Mouse (Mus musculus): ENCODE data around the gene Chsy1. TPM values are rescaled to one million over a fixed set of nuclear protein-coding genes. Genes with fewer than 3 reads are reported as not detected.

The Chsy1 gene
- total and polyA plus RNA-seq, 2 experiments from 2014 or later: 8.7 to 49.9 TPM

- no peaks in the 10 kb centered on the region; the same call in 1 of the 2 replicates for H3K4me1 ChIP-seq (ENCODE audit: insufficient read depth)
- H3K27me3 ChIP-seq (ENCODE audit: insufficient read depth, low read length): no peaks in the 10 kb centered on the region
- no peak for TF ChIP-seq CTCF (IDR thresholded peaks at IDR 0.05; ENCODE audit: low read depth)
- H3K36me3 ChIP-seq (ENCODE audit: insufficient read depth): peaks cover 22% of the 10 kb centered on the region; the same call in 1 of the 2 replicates
- no peaks in the 10 kb centered on the region for H3K9me3 ChIP-seq (ENCODE audit: low read length)
- 30% methylated on average over 4 of the region's 4 CpGs for WGBS
- H3K9ac ChIP-seq: no peak overlapping the region
- ATAC-seq: no peak; the same call in 1 of the 2 replicates
- no peak overlapping the region for H3K27ac ChIP-seq (ENCODE audit: low read depth, low read length)
- DNase-seq: no peak
- no peak overlapping the region for H3K4me2 ChIP-seq (ENCODE audit: low read depth)
- H3K4me3 ChIP-seq (ENCODE audit: low read depth, low read length): no peak overlapping the region
These were observed 18.8 kb downstream of the Chsy1 start for GRCm38 (mm10) chr7:66127951-66128645.

GRCm38 (mm10) chr7:66128857-66129256 lies 19.5 kb downstream of the Chsy1 start:
- WGBS: 50% methylated on average over 3 of the region's 3 CpGs
- no peaks in the 10 kb centered on the region for H3K9me3 ChIP-seq (ENCODE audit: low read length)
- H3K27me3 ChIP-seq (ENCODE audit: insufficient read depth, low read length): no peaks in the 10 kb centered on the region
- H3K4me1 ChIP-seq (ENCODE audit: insufficient read depth): no peaks in the 10 kb centered on the region; the same call in 1 of the 2 replicates
- H3K4me3 ChIP-seq (ENCODE audit: low read depth, low read length): no peak overlapping the region
- DNase-seq (no peak), ATAC-seq (no peak)
- H3K9ac ChIP-seq: no peak overlapping the region
- peaks cover 22% of the 10 kb centered on the region; the same call in 1 of the 2 replicates for H3K36me3 ChIP-seq (ENCODE audit: insufficient read depth)
- TF ChIP-seq CTCF (IDR thresholded peaks at IDR 0.05; ENCODE audit: low read depth): no peak
- H3K4me2 ChIP-seq (ENCODE audit: low read depth): no peak overlapping the region
- no peak overlapping the region for H3K27ac ChIP-seq (ENCODE audit: low read depth, low read length)

- H3K9me3 ChIP-seq (ENCODE audit: low read length): no peaks in the 10 kb centered on the region
- H3K27ac ChIP-seq (ENCODE audit: low read depth, low read length): no peak overlapping the region
These were observed 21.0 kb downstream of the Chsy1 start for GRCm38 (mm10) chr7:66130296-66130695.

GRCm38 (mm10) chr7:66131776-66132421 lies 22.6 kb downstream of the Chsy1 start:
- H3K4me1 ChIP-seq (ENCODE audit: insufficient read depth): 0 out of 2 replicates have a peak, but pooled peaks cover 5% of the 10 kb centered on the region
- H3K4me3 ChIP-seq (ENCODE audit: low read depth, low read length): no peak overlapping the region
- no peak for TF ChIP-seq CTCF (IDR thresholded peaks at IDR 0.05; ENCODE audit: low read depth)
- H3K9ac ChIP-seq: no peak overlapping the region
- no peaks in the 10 kb centered on the region for H3K9me3 ChIP-seq (ENCODE audit: low read length)
- 87% methylated on average over 4 of the region's 4 CpGs for WGBS
- H3K4me2 ChIP-seq (ENCODE audit: low read depth): no peak overlapping the region
- ATAC-seq (no peak), DNase-seq (no peak)
- no peak overlapping the region for H3K27ac ChIP-seq (ENCODE audit: low read depth, low read length)
- H3K27me3 ChIP-seq (ENCODE audit: insufficient read depth, low read length): no peaks in the 10 kb centered on the region
- 0 out of 2 replicates have a peak, but pooled peaks cover 5% of the 10 kb centered on the region for H3K36me3 ChIP-seq (ENCODE audit: insufficient read depth)

More at GRCm38 (mm10) chr7:66130296-66130695, 21.0 kb downstream of the Chsy1 start:
- 0 out of 2 replicates have a peak, but pooled peaks cover 5% of the 10 kb centered on the region for H3K4me1 ChIP-seq (ENCODE audit: insufficient read depth)
- TF ChIP-seq CTCF (IDR thresholded peaks at IDR 0.05; ENCODE audit: low read depth): no peak
- WGBS: 94% methylated on average over 2 of the region's 2 CpGs
- ATAC-seq: no peak
- H3K4me3 ChIP-seq (ENCODE audit: low read depth, low read length): no peak overlapping the region
- peaks cover 19% of the 10 kb centered on the region; the same call in 1 of the 2 replicates for H3K36me3 ChIP-seq (ENCODE audit: insufficient read depth)
- no peaks in the 10 kb centered on the region for H3K27me3 ChIP-seq (ENCODE audit: insufficient read depth, low read length)
- no peak overlapping the region for H3K4me2 ChIP-seq (ENCODE audit: low read depth)
- H3K9ac ChIP-seq: no peak overlapping the region
- no peak for DNase-seq

GRCm38 (mm10) chr7:66134154-66134553 lies 24.8 kb downstream of the Chsy1 start:
- 92% methylated on average over 3 of the region's 3 CpGs for WGBS
- Histone ChIP-seq H3K27me3 (ENCODE audit: insufficient read depth, low read length) (no peaks in the 10 kb centered on the region), H3K27ac (ENCODE audit: low read depth, low read length) (no peak overlapping the region), H3K4me1 (ENCODE audit: insufficient read depth) (0 out of 2 replicates have a peak, but pooled peaks cover 11% of the 10 kb centered on the region), H3K9me3 (ENCODE audit: low read length) (no peaks in the 10 kb centered on the region), H3K36me3 (ENCODE audit: insufficient read depth) (no peaks in the 10 kb centered on the region), H3K9ac (no peak overlapping the region), H3K4me2 (ENCODE audit: low read depth) (no peak overlapping the region), H3K4me3 (ENCODE audit: low read depth, low read length) (no peak overlapping the region)
- no peak for DNase-seq
- ATAC-seq: no peak
- TF ChIP-seq CTCF (IDR thresholded peaks at IDR 0.05; ENCODE audit: low read depth): no peak

GRCm38 (mm10) chr7:66135644-66136043 lies 26.3 kb downstream of the Chsy1 start:
- no peaks in the 10 kb centered on the region for H3K9me3 ChIP-seq (ENCODE audit: low read length)
- H3K4me3 ChIP-seq (ENCODE audit: low read depth, low read length): no peak overlapping the region
- no peak overlapping the region for H3K4me2 ChIP-seq (ENCODE audit: low read depth)
- ATAC-seq (no peak), DNase-seq (no peak)
- H3K27ac ChIP-seq (ENCODE audit: low read depth, low read length): no peak overlapping the region
- H3K27me3 ChIP-seq (ENCODE audit: insufficient read depth, low read length): no peaks in the 10 kb centered on the region
- H3K4me1 ChIP-seq (ENCODE audit: insufficient read depth): peaks cover 17% of the 10 kb centered on the region
- no peak overlapping the region for H3K9ac ChIP-seq
- no peak for TF ChIP-seq CTCF (IDR thresholded peaks at IDR 0.05; ENCODE audit: low read depth)
- 71% methylated on average over 3 of the region's 3 CpGs for WGBS
- no peaks in the 10 kb centered on the region for H3K36me3 ChIP-seq (ENCODE audit: insufficient read depth)

GRCm38 (mm10) chr7:66136187-66136586 lies 26.9 kb downstream of the Chsy1 start:
- ATAC-seq (0 out of 2 replicates have a peak, but pooled peaks have one; percentile 11), DNase-seq (no peak)
- no peaks in the 10 kb centered on the region for H3K27me3 ChIP-seq (ENCODE audit: insufficient read depth, low read length)
- no peak for TF ChIP-seq CTCF (IDR thresholded peaks at IDR 0.05; ENCODE audit: low read depth)
- no peak overlapping the region for H3K9ac ChIP-seq
- H3K27ac ChIP-seq (ENCODE audit: low read depth, low read length): no peak overlapping the region
- H3K4me1 ChIP-seq (ENCODE audit: insufficient read depth): peaks cover 22% of the 10 kb centered on the region
- no peak overlapping the region for H3K4me2 ChIP-seq (ENCODE audit: low read depth)
- H3K4me3 ChIP-seq (ENCODE audit: low read depth, low read length): no peak overlapping the region
- H3K36me3 ChIP-seq (ENCODE audit: insufficient read depth): no peaks in the 10 kb centered on the region
- no peaks in the 10 kb centered on the region for H3K9me3 ChIP-seq (ENCODE audit: low read length)

All from forebrain, postnatal 0 days (tissue).